Mouse (Mus musculus) hindbrain, embryonic 14.5 days (tissue): ENCODE results near the gene Gm9817. TPM values are rescaled to one million over a fixed set of nuclear protein-coding genes. Genes with fewer than 3 reads are reported as not detected.

ENCODE experiments used
- ATAC-seq: fragments of 200-750 bp; cut with Nextera tagmentation; 2 replicates; pipeline ENCODE4 v1.8.0; 2017; ENCODE audit warnings: moderate number of reproducible peaks, mild to moderate bottlenecking, moderate TSS enrichment, moderate library complexity; ENCODE audit not compliant: low FRiP score
- DNase-seq: peaks from one replicate; pipeline ENCODE4 v3.0.0-alpha.2; 2015; ENCODE audit warnings: low spot score
- H3K27ac ChIP-seq: fragments of 300-500 bp; sonication (generic); 2 replicates; pipeline ENCODE4 v1.5.1; 2014; ENCODE audit warnings: mild to moderate bottlenecking, moderate library complexity
- H3K27me3 ChIP-seq: fragments of 300-500 bp; sonication (generic); 2 replicates; pipeline ENCODE4 v1.6.1; 2014; ENCODE audit warnings: mild to moderate bottlenecking, low read length, mixed read lengths; ENCODE audit not compliant: control insufficient read depth, insufficient read depth
- H3K36me3 ChIP-seq: fragments of 300-500 bp; sonication (generic); replicated peaks from 2 replicates; pipeline ENCODE4 v1.6.1; 2014; ENCODE audit not compliant: control insufficient read depth, insufficient read depth
- H3K4me1 ChIP-seq: fragments of 300-500 bp; sonication (generic); replicated peaks from 2 replicates; pipeline ENCODE4 v1.6.1; 2014; ENCODE audit warnings: antibody characterized with exemption, low read length, mixed read lengths; ENCODE audit not compliant: control insufficient read depth, insufficient read depth
- H3K4me2 ChIP-seq: fragments of 300-500 bp; sonication (generic); replicated peaks from 2 replicates; pipeline ENCODE4 v1.6.1; 2014; ENCODE audit warnings: mild to moderate bottlenecking, moderate library complexity
- H3K4me3 ChIP-seq: fragments of 300-500 bp; sonication (generic); replicated peaks from 2 replicates; pipeline ENCODE4 v1.5.1; 2014; ENCODE audit warnings: mild to moderate bottlenecking, low read length
- H3K9ac ChIP-seq: fragments of 300-500 bp; sonication (generic); 2 replicates; pipeline ENCODE4 v1.6.1; 2014
- H3K9me3 ChIP-seq: fragments of 300-500 bp; sonication (generic); 2 replicates; pipeline ENCODE4 v1.6.1; 2016; ENCODE audit warnings: low read length; ENCODE audit not compliant: control insufficient read depth
- WGBS: fragments of 180-500 bp; shearing (Covaris S2); extraction: QIAGEN DNeasy Blood & Tissue Kit; methylation state at CpG from one replicate; pipeline ENCODE4 v1.1.7; 2014; 5-methylcytosine and 5-hydroxymethylcytosine counted together
- polyA plus RNA-seq: library from polyadenylated mRNA; unstranded; fragments of >200 nt; fragmentation: Nextera tagmentation; extraction: Ambion mirVana; gene quantifications from 2 replicates; pipeline ENCODE4 v1.2.1, GENCODE M21; 2014

The Gm9817 gene
- polyA plus RNA-seq, 1 experiment from 2014 or later: not detected

- DNase-seq (no peak), ATAC-seq (no peak)
- H3K4me2 ChIP-seq: no peak overlapping the region
- no peak overlapping the region for H3K4me3 ChIP-seq
- no peaks in the 10 kb centered on the region for H3K36me3 ChIP-seq
- H3K9me3 ChIP-seq: no peaks in the 10 kb centered on the region
- no peaks in the 10 kb centered on the region for H3K4me1 ChIP-seq
- H3K27me3 ChIP-seq: no peaks in the 10 kb centered on the region
- no peak overlapping the region for H3K9ac ChIP-seq
- 87% methylated on average over 7 of the region's 7 CpGs for WGBS
- H3K27ac ChIP-seq: no peak overlapping the region
Observed at GRCm38 (mm10) chr13:45040741-45041140, 37.8 kb upstream of the Gm9817 start.

GRCm38 (mm10) chr13:45043466-45043865 lies 35.0 kb upstream of the Gm9817 start:
- ATAC-seq (no peak), DNase-seq (no peak)
- no peak overlapping the region for H3K4me3 ChIP-seq
- WGBS: 86% methylated on average over 3 of the region's 3 CpGs
- no peak overlapping the region for H3K9ac ChIP-seq
- H3K27me3 ChIP-seq: no peaks in the 10 kb centered on the region
- no peaks in the 10 kb centered on the region for H3K36me3 ChIP-seq
- H3K9me3 ChIP-seq: no peaks in the 10 kb centered on the region
- no peaks in the 10 kb centered on the region for H3K4me1 ChIP-seq
- no peak overlapping the region for H3K4me2 ChIP-seq
- no peak overlapping the region for H3K27ac ChIP-seq

- Histone ChIP-seq H3K4me2 (no peak overlapping the region), H3K4me1 (no peaks in the 10 kb centered on the region), H3K27ac (no peak overlapping the region), H3K9me3 (no peaks in the 10 kb centered on the region), H3K27me3 (no peaks in the 10 kb centered on the region), H3K9ac (no peak overlapping the region), H3K4me3 (no peak overlapping the region), H3K36me3 (no peaks in the 10 kb centered on the region)
- ATAC-seq: no peak
- DNase-seq: no peak
- 77% methylated on average over 7 of the region's 7 CpGs for WGBS
Observed at GRCm38 (mm10) chr13:45049261-45050020, 29.1 kb upstream of the Gm9817 start.

- Histone ChIP-seq H3K36me3 (no peaks in the 10 kb centered on the region), H3K4me1 (no peaks in the 10 kb centered on the region), H3K27ac (no peak overlapping the region), H3K9ac (no peak overlapping the region), H3K27me3 (no peaks in the 10 kb centered on the region), H3K4me3 (no peak overlapping the region), H3K4me2 (no peak overlapping the region), H3K9me3 (no peaks in the 10 kb centered on the region)
- DNase-seq: no peak
- 77% methylated on average over 7 of the region's 7 CpGs for WGBS
- no peak for ATAC-seq
Observed at GRCm38 (mm10) chr13:45052805-45053204, 25.7 kb upstream of the Gm9817 start.

GRCm38 (mm10) chr13:45053843-45054242 lies 24.6 kb upstream of the Gm9817 start:
- Histone ChIP-seq H3K4me3 (no peak overlapping the region), H3K27me3 (no peaks in the 10 kb centered on the region), H3K4me1 (no peaks in the 10 kb centered on the region), H3K4me2 (no peak overlapping the region), H3K9ac (no peak overlapping the region), H3K27ac (no peak overlapping the region), H3K36me3 (no peaks in the 10 kb centered on the region), H3K9me3 (no peaks in the 10 kb centered on the region)
- DNase-seq (no peak), ATAC-seq (no peak)
- WGBS: 89% methylated on average over 3 of the region's 3 CpGs

- DNase-seq (no peak), ATAC-seq (no peak)
- Histone ChIP-seq H3K9me3 (no peaks in the 10 kb centered on the region), H3K27me3 (no peaks in the 10 kb centered on the region), H3K4me3 (no peak overlapping the region), H3K36me3 (no peaks in the 10 kb centered on the region), H3K4me1 (no peaks in the 10 kb centered on the region), H3K27ac (no peak overlapping the region), H3K9ac (no peak overlapping the region), H3K4me2 (no peak overlapping the region)
- WGBS: 78% methylated on average over 17 of the region's 17 CpGs
Observed at GRCm38 (mm10) chr13:45059206-45059605, 19.3 kb upstream of the Gm9817 start.

- WGBS: 78% methylated on average over 5 of the region's 5 CpGs
- Histone ChIP-seq H3K36me3 (no peaks in the 10 kb centered on the region), H3K4me3 (no peak overlapping the region), H3K9me3 (no peaks in the 10 kb centered on the region), H3K27me3 (no peaks in the 10 kb centered on the region), H3K4me1 (no peaks in the 10 kb centered on the region), H3K4me2 (no peak overlapping the region), H3K27ac (no peak overlapping the region), H3K9ac (no peak overlapping the region)
- no peak for DNase-seq
- ATAC-seq: no peak
Observed at GRCm38 (mm10) chr13:45063146-45063545, 15.3 kb upstream of the Gm9817 start.

GRCm38 (mm10) chr13:45064951-45065350 lies 13.5 kb upstream of the Gm9817 start:
- H3K36me3 ChIP-seq: no peaks in the 10 kb centered on the region

GRCm38 (mm10) chr13:45070366-45070765 lies 8.1 kb upstream of the Gm9817 start:
- ATAC-seq (no peak), DNase-seq (no peak)
- Histone ChIP-seq H3K36me3 (no peaks in the 10 kb centered on the region), H3K4me2 (no peak overlapping the region), H3K4me3 (no peak overlapping the region), H3K9ac (no peak overlapping the region), H3K9me3 (no peaks in the 10 kb centered on the region), H3K27me3 (no peaks in the 10 kb centered on the region), H3K4me1 (no peaks in the 10 kb centered on the region), H3K27ac (no peak overlapping the region)
- 80% methylated on average over 6 of the region's 6 CpGs for WGBS

More at GRCm38 (mm10) chr13:45064951-45065350, 13.5 kb upstream of the Gm9817 start:
- no peaks in the 10 kb centered on the region for H3K9me3 ChIP-seq
- H3K4me1 ChIP-seq: no peaks in the 10 kb centered on the region
- no peak overlapping the region for H3K4me3 ChIP-seq
- 96% methylated on average over 4 of the region's 4 CpGs for WGBS
- H3K9ac ChIP-seq: no peak overlapping the region
- DNase-seq (no peak), ATAC-seq (no peak)
- H3K27ac ChIP-seq: no peak overlapping the region
- H3K27me3 ChIP-seq: no peaks in the 10 kb centered on the region
- H3K4me2 ChIP-seq: no peak overlapping the region

GRCm38 (mm10) chr13:45075012-45075411 lies 3.5 kb upstream of the Gm9817 start:
- peaks cover 4% of the 10 kb centered on the region; the same call in 1 of the 2 replicates for H3K9me3 ChIP-seq
- H3K4me2 ChIP-seq: no peak overlapping the region
- H3K9ac ChIP-seq: no peak overlapping the region
- 0 out of 2 replicates have a peak, but pooled peaks cover 5% of the 10 kb centered on the region for H3K27me3 ChIP-seq
- no peak overlapping the region for H3K4me3 ChIP-seq
- H3K27ac ChIP-seq: no peak overlapping the region
- H3K36me3 ChIP-seq: no peaks in the 10 kb centered on the region
- H3K4me1 ChIP-seq: no peaks in the 10 kb centered on the region
- no peak for DNase-seq
- ATAC-seq: no peak
